16 mouse cellular contexts compared by ENCODE assay signal in genomic region chr8:94409523-94409922, GRCm38 (mm10).
"Had no signal": no experiment of that assay in that cellular context is flagged by ENCODE, and none has a peak within 500 bp of the region (broad histone marks: within the 10 kb centered on the region; RNA-seq: fewer than 3 reads in every experiment).

No protein-coding gene starts in this region.

- ATAC-seq: hindbrain, embryonic 16.5 days; inflammation-experienced regulatory T-cells, adult 6 months; intestine, embryonic 15.5 days; intestine, postnatal 0 days had no signal

- DNase-seq: gastrocnemius, postnatal 14 days; gastrocnemius, postnatal 36 days; heart, adult 18-20 months; heart, postnatal 10 days; heart, postnatal 4 days; kidney, adult 18-20 months; kidney, adult 8-10 months; kidney, postnatal 10 days; kidney, postnatal 25 days; kidney, postnatal 4 days; layer of hippocampus, postnatal 36 days; left cerebral cortex, postnatal 4 days had no signal
